Mouse (Mus musculus) CH12.LX (cell line): ENCODE results near the gene Cnot3. TPM values are rescaled to one million over a fixed set of nuclear protein-coding genes. Genes with fewer than 3 reads are reported as not detected.

Source experiments
- DNase-seq: peaks from one replicate; pipeline ENCODE4 v3.0.0-alpha.2; 2013; ENCODE audit errors: extremely low read depth
- H3K27ac ChIP-seq: 2 replicates; pipeline ENCODE4 v1.5.1; 2012; ENCODE audit warnings: low read depth, mild to moderate bottlenecking, control low read depth, moderate library complexity; ENCODE audit not compliant: insufficient read depth
- H3K27me3 ChIP-seq: replicated peaks from 2 replicates; pipeline ENCODE3; 2012; ENCODE audit warnings: inconsistent platforms
- H3K36me3 ChIP-seq, 2 experiments: replicated peaks in 1 of 2; 2 replicates each; pipeline versions ENCODE3 to v1.6.1; 2012; ENCODE audit warnings: inconsistent platforms in 1 of 2, low read length in 1 of 2, mild to moderate bottlenecking in 1 of 2, mixed read lengths in 1 of 2, moderate library complexity in 1 of 2; ENCODE audit not compliant: control insufficient read depth in 1 of 2, insufficient read depth in 1 of 2
- H3K4me1 ChIP-seq, 2 experiments: 2 replicates each; pipeline ENCODE4 v1.6.1; 2012; ENCODE audit warnings: inconsistent platforms in 1 of 2, moderate library complexity in 1 of 2; ENCODE audit not compliant: insufficient read depth in 2 of 2, control insufficient read depth in 1 of 2
- H3K4me2 ChIP-seq: 2 replicates; pipeline ENCODE4 v1.6.1; 2012; ENCODE audit warnings: low read depth, mild to moderate bottlenecking, control low read depth; ENCODE audit not compliant: poor library complexity, insufficient read depth, severe bottlenecking
- H3K4me3 ChIP-seq, 3 experiments: fragments of 150-350 bp in 1 of 3; sonication (generic) in 1 of 3; replicated peaks in 1 of 3; 2 replicates each; pipeline versions ENCODE3 to v1.5.1; 2011 to 2012; ENCODE audit warnings: low read depth in 2 of 3, low read length in 2 of 3, mild to moderate bottlenecking in 2 of 3, moderate library complexity in 2 of 3, control low read depth in 1 of 3, improper control_type of control experiment in 1 of 3, inconsistent platforms in 1 of 3, mixed read lengths in 1 of 3; ENCODE audit not compliant: poor library complexity in 1 of 3
- H3K79me2 ChIP-seq: replicated peaks from 2 replicates; pipeline ENCODE4 v1.6.1; 2012; ENCODE audit warnings: mild to moderate bottlenecking, moderate library complexity; ENCODE audit not compliant: control insufficient read depth, poor library complexity, insufficient read depth, severe bottlenecking; ENCODE audit errors: extremely low read depth
- H3K9ac ChIP-seq: 2 replicates; pipeline ENCODE4 v1.6.1; 2012; ENCODE audit warnings: low read depth, mild to moderate bottlenecking, control low read depth, moderate library complexity; ENCODE audit not compliant: insufficient read depth
- H3K9me3 ChIP-seq: replicated peaks from 2 replicates; pipeline ENCODE3; 2012; ENCODE audit warnings: low read length, inconsistent platforms, mixed read lengths
- BHLHE40 ChIP-seq: IDR thresholded peaks from 2 replicates; pipeline ENCODE4 v1.6.1; 2011; ENCODE audit warnings: mild to moderate bottlenecking, low read depth, low read length, improper control_type of control experiment
- CHD2 ChIP-seq: IDR thresholded peaks from 2 replicates; pipeline ENCODE4 v1.6.1; 2011; ENCODE audit warnings: low read length, improper control_type of control experiment
- CTCF ChIP-seq, 2 experiments: IDR thresholded peaks in 1 of 2; conservative IDR thresholded peaks in 1 of 2; 2 replicates each; pipeline ENCODE4 v1.5.1; 2011 to 2012; ENCODE audit warnings: low read depth in 2 of 2, low read length in 2 of 2, improper control_type of control experiment in 1 of 2, inconsistent platforms in 1 of 2, mild to moderate bottlenecking in 1 of 2, moderate library complexity in 1 of 2
- ELF1 ChIP-seq: IDR thresholded peaks from 2 replicates; pipeline ENCODE4 v1.6.1; 2014; ENCODE audit warnings: low read depth, mild to moderate bottlenecking, inconsistent platforms, low read length, improper control_type of control experiment
- EP300 ChIP-seq: IDR thresholded peaks from 2 replicates; pipeline ENCODE4 v1.6.1; 2011; ENCODE audit warnings: low read length, improper control_type of control experiment
- ETS1 ChIP-seq: conservative IDR thresholded peaks from 2 replicates; pipeline ENCODE4 v1.6.1; 2012; ENCODE audit warnings: low read depth, mild to moderate bottlenecking, inconsistent platforms, low read length, improper control_type of control experiment, moderate library complexity
- GABPA ChIP-seq: IDR thresholded peaks from 2 replicates; pipeline ENCODE4 v1.6.1; 2012; ENCODE audit warnings: low read depth, low read length, improper control_type of control experiment, inconsistent platforms; ENCODE audit not compliant: insufficient replicate concordance
- HCFC1 ChIP-seq: IDR thresholded peaks from 2 replicates; pipeline ENCODE4 v1.6.1; 2012; ENCODE audit warnings: low read depth, mild to moderate bottlenecking, inconsistent platforms, low read length, improper control_type of control experiment
- IRF4 ChIP-seq: IDR thresholded peaks from 2 replicates; pipeline ENCODE4 v1.6.1; 2014; ENCODE audit warnings: low read depth, mild to moderate bottlenecking, inconsistent platforms, low read length, improper control_type of control experiment
- JUND ChIP-seq: conservative IDR thresholded peaks from 2 replicates; pipeline ENCODE4 v1.6.1; 2011; ENCODE audit warnings: low read depth, low read length, improper control_type of control experiment
- KAT2A ChIP-seq: IDR thresholded peaks from 2 replicates; pipeline ENCODE4 v1.6.1; 2012; ENCODE audit warnings: low read length, improper control_type of control experiment, inconsistent platforms; ENCODE audit not compliant: insufficient replicate concordance
- MAX ChIP-seq: IDR thresholded peaks from 2 replicates; pipeline ENCODE4 v1.6.1; 2011; ENCODE audit warnings: low read length, improper control_type of control experiment
- MEF2A ChIP-seq: IDR thresholded peaks from 2 replicates; pipeline ENCODE4 v1.6.1; 2014; ENCODE audit warnings: low read depth, mild to moderate bottlenecking, inconsistent platforms, low read length, improper control_type of control experiment, borderline replicate concordance
- NELFE ChIP-seq: IDR thresholded peaks from 2 replicates; pipeline ENCODE4 v1.6.1; 2011; ENCODE audit warnings: low read depth, low read length, improper control_type of control experiment
- NRF1 ChIP-seq: IDR thresholded peaks from 2 replicates; pipeline ENCODE4 v1.6.1; 2014; ENCODE audit warnings: low read depth, mild to moderate bottlenecking, inconsistent platforms, low read length, improper control_type of control experiment, moderate library complexity
- PAX5 ChIP-seq: IDR thresholded peaks from 2 replicates; pipeline ENCODE4 v1.6.1; 2012; ENCODE audit warnings: low read length, inconsistent platforms, mixed read lengths
- POLR2A ChIP-seq: IDR thresholded peaks from 2 replicates; pipeline ENCODE4 v1.6.1; 2011; ENCODE audit warnings: low read depth, mild to moderate bottlenecking, improper control_type of control experiment, low read length
- POLR2AphosphoS2 ChIP-seq: IDR thresholded peaks from 2 replicates; pipeline ENCODE4 v1.6.1; 2011; ENCODE audit warnings: low read depth, low read length, improper control_type of control experiment
- RAD21 ChIP-seq: IDR thresholded peaks from 2 replicates; pipeline ENCODE4 v1.6.1; 2011; ENCODE audit warnings: low read depth, mild to moderate bottlenecking, low read length, improper control_type of control experiment, moderate library complexity
- RCOR1 ChIP-seq: conservative IDR thresholded peaks from 2 replicates; pipeline ENCODE4 v1.6.1; 2012; ENCODE audit warnings: low read depth, mild to moderate bottlenecking, inconsistent platforms, low read length, improper control_type of control experiment
- TBP ChIP-seq: conservative IDR thresholded peaks from 2 replicates; pipeline ENCODE4 v1.6.1; 2011; ENCODE audit warnings: low read depth, low read length, improper control_type of control experiment
- TCF12 ChIP-seq: IDR thresholded peaks from 2 replicates; pipeline ENCODE4 v1.6.1; 2014; ENCODE audit warnings: low read depth, mild to moderate bottlenecking, inconsistent platforms, low read length, improper control_type of control experiment
- UBTF ChIP-seq: IDR thresholded peaks from 2 replicates; pipeline ENCODE4 v1.6.1; 2012; ENCODE audit warnings: low read depth, mild to moderate bottlenecking, inconsistent platforms, low read length, improper control_type of control experiment, moderate library complexity
- USF1 ChIP-seq: IDR thresholded peaks from 2 replicates; pipeline ENCODE4 v1.6.1; 2014; ENCODE audit warnings: low read depth, mild to moderate bottlenecking, inconsistent platforms, low read length, improper control_type of control experiment
- USF2 ChIP-seq: conservative IDR thresholded peaks from 2 replicates; pipeline ENCODE4 v1.6.1; 2011; ENCODE audit warnings: low read depth, low read length, improper control_type of control experiment
- ZC3H11A ChIP-seq: IDR thresholded peaks from 2 replicates; pipeline ENCODE4 v1.6.1; 2012; ENCODE audit warnings: low read depth, mild to moderate bottlenecking, inconsistent platforms, low read length, improper control_type of control experiment
- ZKSCAN1 ChIP-seq: IDR thresholded peaks from 2 replicates; pipeline ENCODE4 v1.6.1; 2012; ENCODE audit warnings: low read depth, inconsistent platforms, low read length, improper control_type of control experiment, borderline replicate concordance
- ZMIZ1 ChIP-seq: IDR thresholded peaks from 2 replicates; pipeline ENCODE4 v1.6.1; 2012; ENCODE audit warnings: low read depth, mild to moderate bottlenecking, inconsistent platforms, low read length, improper control_type of control experiment
- ZNF384 ChIP-seq: IDR thresholded peaks from 2 replicates; pipeline ENCODE4 v1.6.1; 2012; ENCODE audit warnings: low read depth, low read length, improper control_type of control experiment, inconsistent platforms
- dilution Hi-C: fragments of 300-500 bp; cut with MboI; formaldehyde crosslinking; loops from 2 replicates; pipeline ENCODE4 v1.14.3; 2020; ENCODE audit warnings: low sequenced_read_pairs; ENCODE audit not compliant: extremely low pct_unique_long_range_greater_than_20kb, extremely low pct_ligation_motif_present
- in situ Hi-C: fragments of 300-500 bp; cut with MboI; formaldehyde crosslinking; loops from 3 replicates; pipeline ENCODE4 v1.14.3; 2019; ENCODE audit warnings: low sequenced_read_pairs, low pct_ligation_motif_present, low pct_unique_long_range_greater_than_20kb, mixed read lengths
- polyA plus RNA-seq: library from polyadenylated mRNA; unstranded; fragments of >175 nt; gene quantifications from 2 replicates; pipeline ENCODE4 v1.2.1, GENCODE M21; 2012; ENCODE audit warnings: low read depth; ENCODE audit not compliant: insufficient read length
- total RNA-seq, 2 experiments: library from RNA; depleted of rRNA; stranded (reverse); fragments of 300-350 nt in 1 of 2; fragments of >200 nt in 1 of 2; gene quantifications; 2 replicates each; pipeline ENCODE4 v1.2.3; 2012 to 2014

Cnot3 gene
- total and polyA plus RNA-seq, 3 experiments = 10.5 to 68.3 (median 21.1) TPM

DNA sequence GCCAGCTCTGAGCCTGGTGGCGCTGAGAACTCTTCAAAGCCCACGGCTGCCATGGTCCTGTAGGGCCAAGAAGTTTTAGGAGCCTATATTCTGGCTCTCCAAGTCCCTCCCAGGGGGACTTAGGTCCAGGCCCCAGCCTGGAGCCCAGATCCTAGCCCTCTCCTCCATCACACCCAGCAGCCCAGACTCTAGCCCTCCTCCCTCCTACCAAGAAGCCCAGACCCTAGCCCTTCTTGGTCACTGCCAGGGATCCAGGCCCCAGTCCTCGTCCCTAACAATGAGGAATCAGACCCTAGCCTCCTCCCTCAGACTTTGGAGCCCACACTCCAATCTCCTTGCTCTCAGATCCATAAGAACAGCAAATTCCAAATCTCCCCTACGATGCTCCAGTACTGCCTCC, 16.0 kb upstream of the Cnot3 start:
- Histone ChIP-seq H3K4me3 (peak overlapping the region; percentile 67 to 75 (median 69)), H3K4me1 (peaks cover 7 to 48% of the 10 kb centered on the region in 2 experiments), H3K27me3 (no peaks in the 10 kb centered on the region), H3K9ac (peak overlapping the region; percentile 96), H3K79me2 (peaks cover 37% of the 10 kb centered on the region), H3K4me2 (peak overlapping the region; percentile 84), H3K9me3 (no peaks in the 10 kb centered on the region), H3K36me3 (peaks cover 35 to 73% of the 10 kb centered on the region in 2 experiments), H3K27ac (no peak overlapping the region)
- in situ Hi-C loops (no loop called here), dilution Hi-C loops (no loop called here)
- no peak for TF ChIP-seq KAT2A
- TF ChIP-seq ELF1 = no peak
- no peak for TF ChIP-seq USF1
- no peak for TF ChIP-seq HCFC1
- no peak for TF ChIP-seq TCF12
- no peak for TF ChIP-seq MEF2A
- TF ChIP-seq POLR2AphosphoS2 = no peak
- no peak for TF ChIP-seq IRF4
- TF ChIP-seq ZMIZ1 = no peak
- no peak for TF ChIP-seq ZC3H11A
- TF ChIP-seq UBTF = no peak
- no peak for TF ChIP-seq ZKSCAN1
- TF ChIP-seq POLR2A = no peak
- no peak for TF ChIP-seq RAD21
- no peak for TF ChIP-seq NELFE
- TF ChIP-seq ETS1 = no peak
- no peak for TF ChIP-seq PAX5
- no peak for TF ChIP-seq ZNF384
- no peak for TF ChIP-seq RCOR1
- no peak for DNase-seq

DNA sequence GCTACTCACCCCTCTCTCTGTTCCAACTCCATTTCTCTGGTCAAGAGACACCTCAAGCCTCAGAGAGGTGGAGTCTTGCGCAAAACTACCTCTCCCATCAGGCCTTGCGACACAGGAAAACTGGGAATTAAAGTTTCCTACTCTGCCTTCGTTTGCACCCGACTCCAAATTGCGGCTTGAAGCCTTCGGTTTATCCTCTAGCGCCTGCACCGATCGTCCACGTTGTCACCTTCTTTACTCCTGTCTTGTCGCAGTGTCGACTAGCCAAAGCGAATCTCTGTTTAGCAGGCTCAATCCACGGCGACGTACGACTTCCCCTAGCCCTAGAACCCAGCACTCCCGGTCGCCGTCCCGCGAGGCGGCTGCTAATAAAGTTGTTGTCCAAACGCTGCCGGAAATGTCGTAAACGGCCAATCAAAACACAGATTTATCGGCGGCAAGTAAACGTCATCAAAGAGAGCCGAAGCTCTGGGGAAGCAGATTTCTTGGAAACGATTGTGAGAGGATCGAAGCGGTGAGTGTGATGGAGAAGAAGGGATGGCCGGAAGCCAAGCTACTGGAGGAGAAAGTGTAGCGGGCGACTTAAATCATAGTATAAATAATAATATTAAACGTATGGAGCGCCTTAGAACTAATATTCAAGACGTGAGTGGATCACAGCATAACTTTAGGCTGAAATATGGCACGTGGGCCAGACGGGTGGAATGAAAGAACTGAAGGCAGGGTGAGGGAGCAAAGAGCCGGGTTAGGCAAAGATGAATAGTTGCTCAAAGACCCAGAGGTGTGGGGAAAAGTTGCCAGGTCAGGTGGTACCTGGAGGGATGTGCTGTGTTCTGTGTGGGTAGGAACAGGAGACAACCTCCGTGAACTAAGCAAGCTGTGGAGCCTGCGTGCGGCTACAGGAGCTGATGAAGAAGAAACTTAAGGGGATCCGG, 15.3 kb upstream of the Cnot3 start, which contains the start of the genes Tfpt and Prpf31:
Gene Tfpt (minus strand): TSS at position 387 of the 935 bp plus-strand sequence.
Gene Prpf31 (plus strand): TSS at position 443 of the 935 bp plus-strand sequence.
- Histone ChIP-seq H3K79me2 (peaks cover 37% of the 10 kb centered on the region), H3K36me3 (peaks cover 37 to 72% of the 10 kb centered on the region in 2 experiments), H3K27ac (peak within 1 kb of the TSS; percentile 56), H3K9ac (peak within 1 kb of the TSS; percentile 96), H3K27me3 (no peaks in the 10 kb centered on the region), H3K4me3 (peak within 1 kb of the TSS; percentile 67 to 75 (median 69)), H3K9me3 (no peaks in the 10 kb centered on the region), H3K4me1 (peaks cover 7 to 48% of the 10 kb centered on the region in 2 experiments), H3K4me2 (peak within 1 kb of the TSS; percentile 84)
- DNase-seq = peak; percentile 97
- dilution Hi-C loops = no loop called here
- in situ Hi-C loops = no loop called here
- TF ChIP-seq BHLHE40 (no peak), EP300 (no peak), CHD2 (peak; percentile 86), ELF1 (peak; percentile 90), IRF4 (peak; percentile 77), TCF12 (0 out of 2 replicates have a peak, but pooled peaks have one; percentile 68), MEF2A (peak; percentile 37; the same call in 1 of the 2 replicates), MAX (peak; percentile 58), ETS1 (0 out of 2 replicates have a peak, but pooled peaks have one; percentile 14), USF2 (no peak), POLR2A (peak; percentile 79), ZC3H11A (no peak), USF1 (no peak), NRF1 (0 out of 2 replicates have a peak, but pooled peaks have one; percentile 19), GABPA (peak; percentile 37; the same call in 1 of the 2 replicates), TBP (peak; percentile 76; the same call in 1 of the 2 replicates), JUND (peak; percentile 25; the same call in 1 of the 2 replicates), ZMIZ1 (peak; percentile 32; the same call in 1 of the 2 replicates), CTCF (conservative IDR thresholded peaks at IDR 0.05 in 1 of 2, IDR thresholded peaks at IDR 0.05 in 1 of 2; ENCODE audit: low read depth in 2 of 2, low read length in 2 of 2) (no peak), NELFE (peak; percentile 75), KAT2A (peak; percentile 94; the same call in 1 of the 2 replicates), PAX5 (no peak)
